Mouse (Mus musculus) stomach, postnatal 0 days (tissue): ENCODE data around the gene Nr1i2.

Experiments
- CTCF ChIP-seq: IDR thresholded peaks from 2 replicates; pipeline ENCODE4 v1.5.1; 2016; ENCODE audit warnings: antibody characterized with exemption, low read depth, mild to moderate bottlenecking, moderate library complexity
- EP300 ChIP-seq: optimal IDR thresholded peaks from 2 replicates; pipeline ENCODE3; 2016; ENCODE audit warnings: antibody characterized with exemption

DNA sequence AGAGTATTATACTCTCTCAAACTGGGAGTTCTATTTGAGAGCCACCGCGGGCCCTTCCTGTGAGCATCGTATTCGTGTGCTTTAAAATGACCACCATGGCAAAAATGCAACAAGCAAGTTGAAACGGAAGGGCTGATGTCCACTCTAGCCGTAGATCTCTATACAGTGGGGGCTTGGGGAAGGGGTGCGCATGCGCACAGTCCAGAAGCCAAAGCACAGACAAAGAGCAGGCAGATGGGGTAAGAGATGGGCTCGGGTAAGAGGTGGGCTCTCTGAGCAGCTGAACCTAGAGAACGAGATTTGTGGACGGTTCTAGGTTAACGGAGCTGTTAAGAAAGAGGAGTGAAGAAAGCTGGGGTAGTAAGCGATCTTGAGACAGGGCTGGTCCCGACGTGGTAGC is 29.7 kb upstream of the Nr1i2 start:
- TF ChIP-seq CTCF = no peak
- no peak for TF ChIP-seq EP300
